Mouse (Mus musculus) myocyte (in vitro differentiated cells): Measurements from ENCODE around the gene Ppef2.

Experiments used
- E2F4 ChIP-seq: IDR thresholded peaks from one replicate; pipeline ENCODE4 v1.6.1; 2011; ENCODE audit warnings: mild to moderate bottlenecking, control low read depth, moderate library complexity; ENCODE audit not compliant: insufficient read depth
- MAX ChIP-seq: IDR thresholded peaks from one replicate; pipeline ENCODE4 v1.6.1; 2011; ENCODE audit warnings: low read depth, mild to moderate bottlenecking, control low read depth
- MYOD1 ChIP-seq, 3 experiments: IDR thresholded peaks; one replicate each; pipeline ENCODE4 v1.6.1; 2011; ENCODE audit warnings: control low read depth in 2 of 3, low read depth in 2 of 3, mild to moderate bottlenecking in 2 of 3, moderate library complexity in 1 of 3; ENCODE audit not compliant: insufficient read length in 2 of 3, control insufficient read depth in 1 of 3
- POLR2A ChIP-seq: IDR thresholded peaks from one replicate; pipeline ENCODE4 v1.6.1; 2011; ENCODE audit warnings: low read depth, mild to moderate bottlenecking, control low read depth, moderate library complexity; ENCODE audit not compliant: insufficient read length
- POLR2AphosphoS2 ChIP-seq: IDR thresholded peaks from one replicate; pipeline ENCODE4 v1.6.1; 2011; ENCODE audit warnings: low read depth, control low read depth; ENCODE audit not compliant: insufficient read length
- TCF12 ChIP-seq: IDR thresholded peaks from one replicate; pipeline ENCODE4 v1.6.1; 2011; ENCODE audit warnings: mild to moderate bottlenecking, control low read depth; ENCODE audit not compliant: poor library complexity, insufficient read depth, severe bottlenecking
- TCF3 ChIP-seq: IDR thresholded peaks from one replicate; pipeline ENCODE4 v1.6.1; 2011; ENCODE audit warnings: low read depth, control low read depth; ENCODE audit not compliant: insufficient read length
- USF1 ChIP-seq: IDR thresholded peaks from one replicate; pipeline ENCODE4 v1.6.1; 2011; ENCODE audit warnings: low read depth, mild to moderate bottlenecking, control low read depth, moderate library complexity

DNA sequence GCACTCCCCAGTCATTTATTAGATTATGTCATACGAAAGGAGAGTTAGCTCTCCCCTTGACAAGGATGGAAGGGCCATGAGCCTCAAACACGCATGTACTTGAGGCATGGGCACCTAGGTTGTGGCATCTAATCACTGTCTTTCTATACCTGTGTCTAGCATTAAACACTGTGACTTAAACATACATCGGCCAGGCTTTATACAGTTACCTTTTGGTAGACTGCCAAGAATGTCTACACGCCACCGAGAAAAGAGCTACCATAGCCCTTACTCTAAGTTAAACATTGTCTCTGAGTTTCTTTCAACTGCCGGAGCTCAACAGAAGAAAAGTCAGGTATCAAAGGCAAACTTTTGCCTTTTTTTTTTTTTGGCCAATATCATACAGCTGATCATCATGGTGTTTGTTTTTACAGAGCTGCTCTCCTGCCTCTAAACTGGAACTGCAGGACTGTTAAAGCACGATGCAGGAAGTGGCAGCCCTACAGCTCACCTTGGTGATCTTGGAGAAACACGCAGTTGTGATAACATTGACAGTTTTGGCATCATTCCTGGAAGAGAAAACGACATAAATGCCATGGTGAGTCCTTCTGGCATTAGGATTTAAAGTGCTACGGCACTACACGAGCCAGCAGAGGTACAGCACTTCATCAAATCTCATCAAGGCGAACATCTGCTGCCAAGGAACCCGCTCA, 46.2 kb upstream of the Ppef2 start:
- no peak for TF ChIP-seq POLR2A
- TF ChIP-seq TCF3: no peak
- no peak for TF ChIP-seq MAX
- no peak for TF ChIP-seq USF1
- TF ChIP-seq POLR2AphosphoS2: no peak
- TF ChIP-seq MYOD1 (IDR thresholded peaks at IDR 0.05; ENCODE audit: control insufficient read depth in 1 of 3, insufficient read length in 2 of 3, low read depth in 2 of 3): no peak
- TF ChIP-seq TCF12: no peak
- TF ChIP-seq E2F4: no peak
